Mouse (Mus musculus) stomach, postnatal 0 days (tissue): ENCODE data around the gene Wdfy4.

Experiments used
- CTCF ChIP-seq: IDR thresholded peaks from 2 replicates; pipeline ENCODE4 v1.5.1; 2016; ENCODE audit warnings: antibody characterized with exemption, low read depth, mild to moderate bottlenecking, moderate library complexity
- EP300 ChIP-seq: optimal IDR thresholded peaks from 2 replicates; pipeline ENCODE3; 2016; ENCODE audit warnings: antibody characterized with exemption

DNA sequence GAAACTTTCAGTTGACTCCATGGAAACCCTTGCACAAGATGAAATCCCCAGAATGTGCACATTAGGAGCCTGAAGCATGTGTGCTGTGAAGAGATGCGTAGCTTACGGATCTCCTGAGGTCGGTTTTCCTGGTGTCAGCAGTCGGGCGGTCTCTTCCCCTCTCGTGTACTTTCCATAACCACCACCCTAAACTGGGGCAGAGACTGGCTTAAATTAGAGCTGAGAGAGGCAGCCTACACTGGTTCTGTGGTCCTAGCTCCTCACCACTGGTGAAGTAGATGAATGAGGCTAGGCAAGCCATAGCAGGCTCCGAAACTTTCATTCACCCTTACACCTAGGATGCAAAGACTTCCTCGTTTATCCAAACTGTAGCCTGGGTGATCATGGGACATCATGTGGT, 253.1 kb downstream of the Wdfy4 start:
- TF ChIP-seq EP300, result no peak
- no peak for TF ChIP-seq CTCF
